Mouse (Mus musculus) embryonic facial prominence, embryonic 11.5 days (tissue): ENCODE results near the gene Slc37a3. TPM values are rescaled to one million over a fixed set of nuclear protein-coding genes. Genes with fewer than 3 reads are reported as not detected.
A peak's percentile ranks its signal among the peaks of the same experiment; 100 is the strongest.

Source experiments
- ATAC-seq: fragments of 200-750 bp; cut with Nextera tagmentation; replicated peaks from 2 replicates; pipeline ENCODE4 v1.8.0; 2017; ENCODE audit warnings: low read depth; ENCODE audit not compliant: insufficient number of reproducible peaks, low FRiP score, low TSS enrichment
- DNase-seq: peaks from one replicate; pipeline ENCODE4 v3.0.0-alpha.2; 2015; ENCODE audit warnings: low spot score
- H3K27ac ChIP-seq: fragments of 300-500 bp; sonication (generic); replicated peaks from 2 replicates; pipeline ENCODE4 v1.5.1; 2014; ENCODE audit warnings: mild to moderate bottlenecking, low read depth, low read length, control low read depth
- H3K27me3 ChIP-seq: fragments of 300-500 bp; sonication (generic); 2 replicates; pipeline ENCODE4 v1.6.1; 2014; ENCODE audit warnings: mild to moderate bottlenecking, low read length, moderate library complexity, mixed read lengths; ENCODE audit not compliant: control insufficient read depth, insufficient read depth
- H3K36me3 ChIP-seq: fragments of 300-500 bp; sonication (generic); replicated peaks from 2 replicates; pipeline ENCODE4 v1.6.1; 2014; ENCODE audit warnings: low read depth, mild to moderate bottlenecking, low read length, moderate library complexity, mixed read lengths; ENCODE audit not compliant: control insufficient read depth, insufficient read depth
- H3K4me1 ChIP-seq: fragments of 300-500 bp; sonication (generic); 2 replicates; pipeline ENCODE4 v1.6.1; 2014; ENCODE audit warnings: low read length, mixed read lengths; ENCODE audit not compliant: control insufficient read depth, insufficient read depth
- H3K4me2 ChIP-seq: fragments of 300-500 bp; sonication (generic); 2 replicates; pipeline ENCODE4 v1.6.1; 2014; ENCODE audit warnings: low read depth, mild to moderate bottlenecking, control low read depth, low read length, moderate library complexity
- H3K4me3 ChIP-seq: fragments of 300-500 bp; sonication (generic); 2 replicates; pipeline ENCODE4 v1.5.1; 2014; ENCODE audit warnings: low read depth, low read length, control low read depth
- H3K9ac ChIP-seq: fragments of 300-500 bp; sonication (generic); replicated peaks from 2 replicates; pipeline ENCODE4 v1.6.1; 2014; ENCODE audit warnings: mild to moderate bottlenecking, control low read depth, low read length
- H3K9me3 ChIP-seq: fragments of 300-500 bp; sonication (generic); replicated peaks from 2 replicates; pipeline ENCODE4 v1.6.1; 2016; ENCODE audit warnings: mild to moderate bottlenecking, low read length, inconsistent platforms, mixed read lengths; ENCODE audit not compliant: control insufficient read depth
- WGBS: fragments of 180-500 bp; shearing (Covaris S2); extraction: QIAGEN DNeasy Blood & Tissue Kit; methylation state at CpG from one replicate; pipeline ENCODE4 v1.1.7; 2014; 5-methylcytosine and 5-hydroxymethylcytosine counted together
- polyA plus RNA-seq: library from polyadenylated mRNA; unstranded; fragments of >200 nt; fragmentation: Nextera tagmentation; extraction: Ambion mirVana; gene quantifications from 2 replicates; pipeline ENCODE4 v1.2.1, GENCODE M21; 2014

The Slc37a3 gene
- 44.2 and 47.7 TPM in 2 replicates for polyA plus RNA-seq

DNA sequence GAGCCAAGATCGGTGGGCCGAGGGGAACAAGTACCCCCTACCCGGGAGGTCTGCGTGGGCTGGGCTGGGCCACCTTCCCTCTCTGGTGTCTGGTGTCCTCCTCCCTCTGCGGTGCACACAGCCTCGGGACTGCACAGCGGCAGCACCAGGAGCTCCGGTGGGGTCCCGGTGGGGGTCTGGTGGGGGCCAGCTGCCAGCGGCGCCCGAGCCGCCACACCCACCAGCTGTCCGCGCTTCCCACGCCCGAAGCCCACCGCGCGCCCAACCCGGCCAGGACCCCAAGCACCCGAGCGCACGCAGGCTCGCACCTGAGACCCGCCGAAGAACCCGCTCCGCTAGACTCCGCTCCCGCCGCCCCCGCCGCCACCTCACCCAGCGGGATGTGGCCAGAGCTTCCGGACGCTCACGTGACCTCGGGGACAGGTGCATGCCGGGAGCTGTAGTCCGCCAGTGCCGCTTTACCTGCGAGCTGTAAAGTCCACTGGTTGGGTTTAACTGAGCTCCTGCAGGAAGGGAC is at the start of gene Slc37a3:
Slc37a3 (minus strand) TSS at position 365 of the 517 bp plus-strand sequence.
- WGBS, result 0% methylated on average over 43 of the region's 43 CpGs
- Histone ChIP-seq H3K27ac (no peak within 1 kb of the TSS), H3K4me1 (no peaks in the 10 kb centered on the region; the same call in 1 of the 2 replicates), H3K27me3 (no peaks in the 10 kb centered on the region), H3K36me3 (no peaks in the 10 kb centered on the region; the same call in 1 of the 2 replicates), H3K9ac (peak within 1 kb of the TSS; percentile 83), H3K4me2 (peak within 1 kb of the TSS; percentile 84), H3K4me3 (peak within 1 kb of the TSS; percentile 78), H3K9me3 (no peaks in the 10 kb centered on the region)
- DNase-seq, result peak; percentile 91
- peak; percentile 86 for ATAC-seq

DNA sequence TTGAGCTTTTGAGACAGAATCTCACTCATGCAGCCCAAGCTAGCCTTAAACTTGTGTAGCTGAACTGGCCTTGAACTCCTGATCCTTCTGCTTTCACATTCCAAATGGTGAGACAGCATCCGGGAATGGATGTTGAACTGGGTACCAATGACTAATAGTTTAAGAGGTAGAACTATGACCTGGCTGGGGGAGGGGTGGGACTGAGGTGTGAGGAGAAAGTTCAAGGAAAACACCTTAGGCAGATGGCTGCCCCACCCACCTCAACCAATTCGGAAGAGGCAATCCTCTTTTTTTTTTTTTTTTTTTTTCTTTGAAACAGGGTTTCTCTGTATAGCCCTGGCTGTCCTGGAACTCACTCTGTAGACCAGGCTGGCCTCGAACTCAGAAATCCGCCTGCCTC is 49.2 kb upstream of the Slc37a3 start:
- Histone ChIP-seq H3K27me3 (no peaks in the 10 kb centered on the region), H3K36me3 (no peaks in the 10 kb centered on the region), H3K27ac (no peak overlapping the region), H3K9me3 (no peaks in the 10 kb centered on the region), H3K4me2 (no peak overlapping the region), H3K4me3 (no peak overlapping the region), H3K9ac (no peak overlapping the region), H3K4me1 (no peaks in the 10 kb centered on the region)
- no peak for DNase-seq
- 88% methylated on average over 4 of the region's 4 CpGs for WGBS
- no peak for ATAC-seq

DNA sequence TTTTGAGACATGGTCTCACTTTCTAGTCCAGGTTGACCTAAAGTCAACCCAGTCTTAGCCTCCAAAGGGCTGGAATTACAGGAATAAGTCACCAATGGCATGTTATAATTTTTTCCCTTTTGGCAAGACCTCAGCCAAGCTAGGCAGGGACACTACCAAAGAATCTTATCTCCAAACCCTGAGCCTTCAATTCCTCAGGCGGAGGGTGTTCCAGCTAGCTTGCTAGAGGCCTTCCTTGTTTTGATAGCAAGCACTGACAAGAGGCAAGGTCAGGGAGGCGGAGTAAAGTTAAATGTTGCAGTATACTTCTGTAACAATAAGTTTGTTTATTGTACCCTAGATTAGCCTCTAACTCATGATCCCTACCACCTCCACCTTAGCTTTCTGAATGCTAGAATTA is 47.7 kb upstream of the Slc37a3 start:
- no peak for DNase-seq
- Histone ChIP-seq H3K36me3 (no peaks in the 10 kb centered on the region), H3K9ac (no peak overlapping the region), H3K27ac (no peak overlapping the region), H3K27me3 (no peaks in the 10 kb centered on the region), H3K4me1 (no peaks in the 10 kb centered on the region), H3K4me2 (no peak overlapping the region), H3K4me3 (no peak overlapping the region), H3K9me3 (no peaks in the 10 kb centered on the region)
- WGBS, result 85% methylated on average over 2 of the region's 2 CpGs
- no peak for ATAC-seq

DNA sequence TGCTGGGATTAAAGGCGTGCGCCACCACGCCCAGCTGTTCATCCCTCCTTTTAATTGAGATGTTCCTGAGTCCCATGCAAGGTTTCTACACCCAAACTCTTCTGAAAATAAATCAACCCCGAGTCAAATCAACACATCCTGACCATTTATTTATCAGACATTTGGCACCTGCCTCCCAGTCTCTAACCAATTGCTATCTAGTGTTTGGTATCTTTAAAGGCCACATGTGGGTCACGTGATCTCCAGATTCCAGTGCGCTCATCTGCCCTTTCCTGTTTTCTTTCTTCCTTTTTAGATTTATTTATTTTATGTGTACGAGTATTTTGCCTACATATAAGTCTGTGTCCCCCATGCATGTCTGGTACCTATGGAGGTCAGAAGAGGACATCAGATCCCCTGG is 46.2 kb upstream of the Slc37a3 start:
- Histone ChIP-seq H3K27me3 (no peaks in the 10 kb centered on the region), H3K9ac (no peak overlapping the region), H3K9me3 (no peaks in the 10 kb centered on the region), H3K4me2 (no peak overlapping the region), H3K4me1 (no peaks in the 10 kb centered on the region), H3K27ac (no peak overlapping the region), H3K36me3 (no peaks in the 10 kb centered on the region), H3K4me3 (no peak overlapping the region)
- DNase-seq, result no peak
- no peak for ATAC-seq
- WGBS, result 89% methylated on average over 7 of the region's 7 CpGs

DNA sequence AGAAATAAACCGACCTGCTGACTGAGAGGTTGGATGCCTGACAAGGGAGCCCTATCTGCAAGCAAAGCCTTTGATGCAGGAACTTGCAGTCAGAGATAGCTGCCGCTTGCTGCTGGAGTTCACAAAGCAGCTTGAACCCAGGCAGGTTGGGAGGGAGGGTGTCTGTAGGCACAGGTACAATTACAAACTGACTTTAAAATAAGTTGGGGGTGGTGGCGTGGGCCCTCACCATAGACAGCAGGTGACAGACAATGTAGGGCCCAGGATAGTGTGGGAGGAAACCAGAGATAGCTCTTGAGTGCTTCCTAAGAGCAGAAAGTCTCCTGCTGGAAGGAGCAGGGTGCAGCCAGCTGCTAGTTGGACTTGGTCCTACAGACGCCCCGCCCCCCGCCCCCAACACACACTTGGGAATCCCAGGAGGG is 45.7 kb upstream of the Slc37a3 start:
- H3K4me1 ChIP-seq, result no peaks in the 10 kb centered on the region
- H3K27me3 ChIP-seq, result peaks cover 3% of the 10 kb centered on the region
- no peak overlapping the region for H3K4me2 ChIP-seq
- no peaks in the 10 kb centered on the region for H3K9me3 ChIP-seq
- no peak overlapping the region for H3K9ac ChIP-seq
- H3K27ac ChIP-seq, result no peak overlapping the region
- ATAC-seq (no peak), DNase-seq (no peak)
- 62% methylated on average over 6 of the region's 6 CpGs for WGBS
- H3K4me3 ChIP-seq, result no peak overlapping the region
- no peaks in the 10 kb centered on the region for H3K36me3 ChIP-seq

DNA sequence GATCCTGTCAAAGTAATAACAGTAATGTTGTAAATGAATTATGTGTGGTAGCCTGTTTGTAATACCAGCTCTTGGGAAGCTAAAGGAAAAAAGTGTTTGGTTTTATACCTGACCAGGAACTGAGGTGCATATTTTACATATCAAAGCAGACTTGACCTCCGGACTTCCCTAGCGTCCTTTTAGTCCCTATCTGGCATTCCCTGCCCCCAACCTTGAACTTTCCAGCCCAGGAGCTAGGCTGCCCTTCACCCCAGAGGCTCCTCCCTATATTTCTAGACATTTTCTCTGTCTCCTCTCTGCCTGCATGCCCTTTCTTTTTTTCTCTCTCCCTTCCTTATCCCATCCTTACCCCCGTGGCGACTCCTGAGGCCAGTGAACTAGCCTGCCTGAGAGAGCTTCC is 43.4 kb upstream of the Slc37a3 start:
- 36% methylated on average over 4 of the region's 4 CpGs for WGBS
- no peak overlapping the region for H3K4me3 ChIP-seq
- no peak for DNase-seq
- H3K9me3 ChIP-seq, result no peaks in the 10 kb centered on the region
- ATAC-seq, result no peak
- H3K27ac ChIP-seq, result no peak overlapping the region
- H3K36me3 ChIP-seq, result no peaks in the 10 kb centered on the region
- no peaks in the 10 kb centered on the region for H3K4me1 ChIP-seq
- H3K27me3 ChIP-seq, result peaks cover 8% of the 10 kb centered on the region
- H3K9ac ChIP-seq, result no peak overlapping the region
- H3K4me2 ChIP-seq, result no peak overlapping the region

DNA sequence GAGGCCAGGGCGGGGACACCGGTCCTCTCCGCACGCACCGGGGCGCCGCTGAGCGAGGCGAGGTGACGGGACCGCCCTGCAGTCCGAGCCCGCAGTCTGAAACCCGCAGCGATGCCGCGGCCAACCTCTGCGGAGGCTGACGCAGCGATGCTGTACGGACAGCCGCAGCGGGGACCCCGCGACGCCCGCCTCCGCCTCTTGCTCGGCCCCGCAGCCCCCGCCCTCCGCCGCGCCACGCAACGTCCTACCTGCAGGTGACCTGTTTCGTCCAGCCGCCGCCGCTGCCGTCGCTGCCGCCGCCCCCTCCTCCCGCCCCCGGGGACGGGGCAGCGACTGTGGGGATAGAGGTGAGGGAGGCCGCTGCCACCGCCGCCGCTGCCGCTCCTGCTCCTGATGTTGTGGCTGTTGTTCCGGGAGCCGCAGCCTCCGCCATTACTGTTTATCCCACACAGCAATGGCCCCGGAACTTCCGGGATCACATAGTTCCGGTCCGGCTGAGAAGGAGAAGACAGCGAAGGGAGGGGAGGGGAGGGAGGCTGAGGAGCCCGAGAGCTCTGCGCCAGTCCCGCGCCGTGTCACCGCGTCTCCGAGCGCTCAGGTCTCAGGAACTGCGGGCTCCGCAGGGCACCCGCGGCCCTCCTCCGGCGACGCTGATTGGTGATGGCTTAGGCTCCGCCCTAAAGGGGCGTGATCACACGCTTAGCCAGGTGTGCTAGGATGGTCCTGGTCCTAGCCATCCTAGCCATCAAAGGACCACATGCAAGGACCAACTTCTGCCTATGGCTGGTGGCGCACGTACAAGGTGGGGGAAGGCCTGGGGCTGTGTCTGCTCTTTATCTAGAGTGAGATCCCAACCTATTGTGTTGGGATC is 42.6 kb upstream of the Slc37a3 start, which contains the start of gene Mkrn1:
Mkrn1 (minus strand) TSS at position 612 of the 871 bp plus-strand sequence.
- ATAC-seq (peak; percentile 96), DNase-seq (peak; percentile 81)
- Histone ChIP-seq H3K9ac (peak within 1 kb of the TSS; percentile 61), H3K27me3 (peaks cover 8% of the 10 kb centered on the region), H3K27ac (peak within 1 kb of the TSS; percentile 36), H3K4me3 (peak within 1 kb of the TSS; percentile 98), H3K4me1 (no peaks in the 10 kb centered on the region), H3K4me2 (peak within 1 kb of the TSS; percentile 60), H3K36me3 (no peaks in the 10 kb centered on the region), H3K9me3 (no peaks in the 10 kb centered on the region)
- under 1% methylated on average over 49 of the region's 82 CpGs for WGBS

DNA sequence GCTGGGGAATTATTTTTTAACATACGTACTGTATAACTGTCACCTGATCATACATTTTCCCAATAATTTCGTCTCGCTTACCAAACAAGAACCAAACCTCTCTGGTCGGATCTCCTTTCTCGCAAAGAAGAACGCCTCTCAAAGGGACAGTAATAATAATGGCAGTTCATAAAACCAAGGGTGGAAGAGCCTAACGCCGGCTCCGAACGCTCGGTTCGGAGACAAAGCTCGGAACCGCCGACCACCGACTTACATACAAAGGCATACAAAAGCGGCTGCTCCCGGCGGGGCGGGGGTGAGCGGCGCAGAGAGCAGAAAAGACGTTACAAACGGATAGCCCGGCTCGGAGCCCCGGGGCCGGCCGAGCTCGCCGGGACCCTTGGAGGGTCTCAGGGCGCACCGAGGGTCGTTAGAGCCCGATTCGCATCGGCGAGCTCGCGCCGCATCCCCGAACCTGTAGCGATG is 41.9 kb upstream of the Slc37a3 start:
- DNase-seq (no peak), ATAC-seq (no peak)
- Histone ChIP-seq H3K36me3 (no peaks in the 10 kb centered on the region), H3K4me2 (peak overlapping the region; percentile 60), H3K27ac (peak overlapping the region; percentile 36; the same call in 1 of the 2 replicates), H3K9me3 (no peaks in the 10 kb centered on the region), H3K4me1 (no peaks in the 10 kb centered on the region), H3K4me3 (peak overlapping the region; percentile 98), H3K9ac (peak overlapping the region; percentile 61), H3K27me3 (peaks cover 8% of the 10 kb centered on the region)
- WGBS, result 1% methylated on average over 43 of the region's 43 CpGs
